Mouse (Mus musculus) megakaryocyte-erythroid progenitor cell, adult 5-6 weeks (primary cell): Measurements from ENCODE around the gene Arhgef28. TPM values are rescaled to one million over a fixed set of nuclear protein-coding genes. Genes with fewer than 3 reads are reported as not detected.

Experiments used
- ATAC-seq: replicated peaks from 2 replicates; pipeline ENCODE4 v1.8.0; 2016; ENCODE audit warnings: mild to moderate bottlenecking, inconsistent platforms; ENCODE audit not compliant: severe bottlenecking, poor library complexity, low FRiP score, low TSS enrichment
- total RNA-seq, 2 experiments: library from RNA; stranded (forward) in 1 of 2; stranded (reverse) in 1 of 2; fragments of 200-1000, 215-1000 nt in 1 of 2; fragments of >200 nt in 1 of 2; fragmentation: Nextera tagmentation in 1 of 2; gene quantifications; 2 replicates each; pipeline ENCODE4 v1.2.3; 2014 to 2017

Arhgef28 gene
- total RNA-seq, 2 experiments from 2014 or later = 0.79 to 2.0 TPM

DNA sequence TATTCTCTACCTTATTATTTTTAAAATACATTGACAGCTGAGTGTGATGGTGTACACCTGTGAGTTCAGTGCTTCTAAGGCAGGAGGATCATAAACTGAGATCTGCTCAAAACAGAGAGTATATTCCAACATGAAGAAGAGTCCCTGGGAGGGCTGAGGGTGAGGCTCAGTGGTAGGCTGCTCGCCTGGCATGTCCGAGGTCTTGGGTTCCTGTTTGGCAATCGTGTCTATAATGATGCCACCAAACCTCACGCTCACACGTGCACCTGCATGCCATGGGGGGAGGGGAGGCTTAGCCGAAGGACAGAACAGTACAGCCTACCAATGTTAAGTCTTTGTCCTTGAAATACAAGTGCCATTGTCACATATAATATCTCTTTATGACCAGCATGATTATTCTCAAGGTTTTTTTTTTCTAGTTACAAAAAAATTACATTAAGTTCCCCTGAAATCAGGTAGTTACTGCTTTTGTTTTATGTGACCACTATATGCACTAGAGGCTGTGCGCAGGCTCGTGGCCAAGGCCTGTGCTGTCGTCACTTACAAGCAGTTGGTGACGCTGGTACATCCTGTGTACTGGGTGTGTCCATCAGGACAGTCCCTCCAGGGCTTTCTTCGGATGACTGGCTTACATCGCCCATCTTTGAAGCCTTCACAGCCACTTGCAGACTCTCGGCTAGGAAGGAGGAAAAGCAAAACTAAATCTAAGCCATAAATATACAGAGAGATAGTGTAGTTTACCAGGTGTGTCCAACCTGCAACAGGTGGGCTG, 264.1 kb downstream of the Arhgef28 start:
- ATAC-seq = no peak

DNA sequence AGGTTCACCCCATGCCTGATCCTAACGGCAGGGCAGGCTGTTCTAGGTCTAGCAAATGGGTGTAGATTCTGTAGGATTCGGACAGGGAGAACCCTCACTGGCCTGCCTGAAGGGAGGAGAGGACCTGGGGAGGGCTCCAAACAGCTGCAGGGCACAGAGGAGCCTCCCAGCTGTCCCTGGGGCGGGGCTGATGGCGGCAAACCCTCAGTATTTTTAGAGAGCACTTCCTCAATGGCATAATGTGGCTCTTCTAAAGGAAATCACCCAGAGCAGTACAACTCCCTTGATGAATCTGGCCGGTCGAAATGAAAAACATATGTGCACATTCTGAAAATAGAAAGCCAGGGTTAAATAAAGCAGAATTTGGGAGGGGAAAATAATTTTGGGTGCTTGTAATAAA, 265.1 kb downstream of the Arhgef28 start:
- no peak for ATAC-seq

DNA sequence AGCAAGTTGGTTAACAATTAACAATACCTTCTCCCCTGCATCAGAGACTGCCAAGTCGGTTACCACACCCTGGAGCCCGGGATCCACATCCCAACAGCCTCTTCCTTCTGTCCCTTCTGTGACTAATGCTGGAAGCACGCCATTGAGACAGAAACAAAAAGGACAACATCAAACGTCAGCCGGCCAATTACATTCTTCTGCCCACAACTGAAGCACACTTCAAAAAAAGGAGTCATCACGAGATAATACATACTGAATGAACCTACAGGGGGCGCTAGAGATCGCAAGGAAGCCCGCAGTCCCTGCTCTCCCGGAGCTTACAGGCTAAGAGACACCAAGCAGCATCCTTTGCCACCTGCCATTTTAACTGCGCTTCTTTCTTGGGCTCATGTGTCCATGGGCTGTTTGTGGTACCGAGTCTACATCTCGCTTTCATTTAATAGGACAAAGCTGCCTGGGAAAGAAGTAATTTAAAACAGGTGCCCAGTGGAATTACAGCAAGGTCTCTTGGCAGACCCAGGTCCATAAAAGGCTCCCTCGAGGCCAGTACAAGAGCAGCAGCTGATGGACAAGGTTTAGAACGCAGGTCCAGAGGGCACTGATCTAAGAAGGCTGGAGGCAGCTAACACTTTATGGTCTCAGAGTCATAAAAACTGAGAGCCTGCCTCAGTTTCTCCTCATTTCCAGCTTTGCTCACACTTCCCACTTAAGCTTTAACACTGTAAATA, 266.6 kb downstream of the Arhgef28 start:
- ATAC-seq = no peak

DNA sequence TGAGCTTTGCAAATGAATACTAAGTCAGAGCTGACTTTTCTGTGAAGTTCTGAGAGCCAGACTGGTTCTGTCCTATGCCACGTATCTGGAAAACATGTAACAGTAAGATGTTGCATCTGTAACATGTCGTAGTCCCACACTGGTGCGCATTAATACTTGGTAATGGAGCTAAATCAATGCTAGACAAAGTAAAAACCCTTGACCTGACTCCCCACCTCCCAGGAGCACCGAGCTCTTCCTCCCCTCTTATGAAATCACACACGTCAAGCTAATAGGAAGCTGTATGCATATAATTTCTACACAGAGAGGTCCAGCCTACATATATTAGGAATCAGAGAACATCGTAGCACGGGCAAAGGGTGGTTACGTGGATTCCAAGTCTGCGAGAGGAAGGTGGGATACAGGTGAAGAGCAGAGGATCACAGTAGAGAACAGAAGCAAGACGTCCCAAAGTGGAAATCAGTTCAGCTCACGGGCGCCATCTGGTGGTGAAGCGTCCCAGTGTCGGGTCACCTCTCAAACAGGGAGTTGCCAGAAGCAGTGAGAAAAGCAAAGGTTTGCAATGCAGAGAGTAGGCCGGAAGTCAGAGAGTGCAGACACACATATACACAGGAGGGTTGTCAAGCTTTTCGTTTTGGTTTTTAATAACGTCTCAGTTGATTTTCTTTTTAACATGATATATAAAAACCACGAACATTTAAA, 267.5 kb downstream of the Arhgef28 start:
- ATAC-seq = peak; percentile 79

DNA sequence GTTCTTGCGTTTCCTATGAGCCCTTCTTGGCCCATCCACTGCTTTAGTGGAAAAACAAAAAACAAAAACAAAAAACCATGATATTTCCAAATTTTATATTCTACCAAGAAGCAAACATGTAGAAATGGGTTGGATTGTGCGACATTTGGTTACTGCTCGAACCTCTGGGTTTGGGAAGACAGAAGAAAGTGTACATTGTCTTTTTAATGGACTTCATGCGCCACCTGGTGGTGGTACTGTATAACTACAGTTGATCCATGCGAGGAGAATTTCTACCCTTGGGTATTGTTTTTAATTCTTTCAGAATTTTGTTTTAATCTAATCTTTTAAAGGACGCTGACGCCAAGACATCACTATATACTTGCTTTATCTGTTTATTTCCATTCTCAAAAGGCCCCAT, 268.3 kb downstream of the Arhgef28 start:
- ATAC-seq = no peak

DNA sequence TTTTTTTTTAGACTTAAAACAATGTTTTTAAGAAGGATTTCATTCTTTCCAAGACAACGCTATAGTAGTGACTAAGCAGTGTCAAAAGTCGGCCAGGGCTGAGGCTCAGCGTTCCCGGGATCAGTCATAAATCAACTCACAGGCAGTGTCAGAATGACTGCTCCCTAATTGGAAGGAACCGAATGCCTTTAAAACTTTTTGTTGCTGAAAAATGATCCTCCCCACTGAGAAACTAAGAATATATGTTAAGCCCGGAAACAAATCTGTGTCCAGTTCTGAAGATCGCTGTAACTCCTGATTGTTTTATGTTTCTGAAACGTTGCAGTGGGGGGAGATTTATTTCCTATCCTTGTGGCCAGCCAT, 278.1 kb downstream of the Arhgef28 start:
- no peak for ATAC-seq

DNA sequence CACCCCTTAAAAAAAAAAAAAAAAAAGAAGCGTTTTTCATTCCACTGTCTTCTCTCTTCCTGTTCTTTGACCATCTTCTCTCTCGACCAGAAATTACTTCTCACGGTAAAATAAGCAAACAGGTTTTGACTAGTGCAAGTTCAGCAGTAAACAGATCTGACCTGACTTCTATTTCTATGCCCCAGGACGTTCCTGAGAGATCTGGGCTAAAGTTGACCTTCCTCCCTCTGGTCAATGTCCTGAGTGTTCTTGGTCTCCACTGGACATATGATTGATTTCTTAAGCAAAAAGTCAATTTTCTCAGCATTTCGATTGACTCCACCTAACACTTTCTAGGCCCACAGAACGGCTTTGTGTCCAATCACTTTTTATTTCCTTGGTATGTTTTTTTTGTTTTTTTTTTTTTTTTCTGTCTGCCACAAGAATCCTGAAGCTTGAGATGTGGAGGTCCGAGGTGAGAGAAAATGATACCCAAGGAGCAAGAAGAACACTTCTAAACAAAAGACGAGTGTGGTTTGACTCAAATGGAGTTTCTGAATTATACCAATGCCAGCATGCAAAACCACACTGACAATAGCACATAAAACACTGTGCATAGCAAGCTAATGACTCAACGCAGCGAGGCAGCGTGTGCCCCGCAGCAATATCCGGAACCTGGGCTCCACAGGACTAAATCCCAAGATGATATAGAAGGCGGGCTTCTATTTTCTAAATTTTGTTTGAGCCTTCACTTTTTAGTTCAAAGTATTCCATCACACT, 278.7 kb downstream of the Arhgef28 start:
- no peak for ATAC-seq

DNA sequence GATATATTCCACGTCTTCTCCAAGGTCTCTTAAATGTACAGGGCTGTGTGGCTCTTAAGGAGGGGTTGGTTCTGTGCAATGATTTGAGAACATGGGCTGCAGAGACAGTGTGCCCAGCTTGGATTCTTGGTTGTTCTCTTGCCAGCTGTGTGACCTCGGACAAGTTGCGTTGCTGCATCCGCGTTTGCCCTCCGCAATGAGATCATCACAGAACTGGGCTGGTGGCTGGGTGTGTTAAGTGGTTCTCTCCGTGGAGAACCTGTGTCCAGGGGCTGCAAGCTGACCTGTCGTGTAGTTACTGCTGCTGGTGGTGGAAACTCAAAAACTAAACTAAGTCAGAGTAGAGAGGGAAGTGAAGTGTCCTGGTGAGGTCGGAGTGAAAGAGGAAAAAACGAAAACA, 279.9 kb downstream of the Arhgef28 start:
- no peak for ATAC-seq

DNA sequence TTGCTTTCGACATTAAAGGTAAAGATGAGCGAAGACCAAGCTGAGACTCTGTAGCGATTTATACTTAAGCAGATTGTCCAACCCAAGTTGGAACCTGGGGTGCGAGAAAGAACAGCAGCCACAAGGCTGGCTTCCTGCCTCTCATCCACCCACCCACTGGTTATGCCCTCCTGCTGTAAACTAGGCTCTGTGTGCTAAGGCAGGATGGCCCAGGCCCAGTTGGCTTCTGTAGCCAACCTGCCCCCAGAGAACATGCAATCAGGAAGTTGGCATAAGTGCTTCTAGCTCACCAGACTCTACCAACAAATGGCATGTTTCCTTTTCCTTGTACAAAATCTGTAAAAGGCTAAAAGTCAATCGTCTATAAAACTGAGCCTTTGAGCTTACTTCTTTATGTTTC, 283.2 kb downstream of the Arhgef28 start:
- no peak for ATAC-seq

DNA sequence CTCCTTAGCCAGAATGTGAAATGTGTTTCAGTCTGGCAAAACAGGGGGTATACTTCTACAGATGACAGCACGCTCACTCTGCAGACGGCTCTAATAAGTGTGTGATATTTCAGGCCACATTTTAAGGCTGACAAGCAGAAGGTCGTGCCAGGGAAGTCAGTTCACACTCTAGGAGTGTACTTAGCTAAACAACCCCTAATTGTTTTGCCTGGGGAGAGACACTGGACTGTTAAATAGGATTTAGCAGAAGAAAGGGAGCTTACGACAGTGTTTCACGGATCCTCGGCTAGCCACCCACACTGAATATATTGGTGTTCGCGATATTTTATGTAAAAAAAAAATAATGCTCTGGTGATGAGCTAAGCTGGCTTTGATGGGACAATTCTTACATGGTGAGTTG, 286.6 kb downstream of the Arhgef28 start:
- no peak for ATAC-seq

DNA sequence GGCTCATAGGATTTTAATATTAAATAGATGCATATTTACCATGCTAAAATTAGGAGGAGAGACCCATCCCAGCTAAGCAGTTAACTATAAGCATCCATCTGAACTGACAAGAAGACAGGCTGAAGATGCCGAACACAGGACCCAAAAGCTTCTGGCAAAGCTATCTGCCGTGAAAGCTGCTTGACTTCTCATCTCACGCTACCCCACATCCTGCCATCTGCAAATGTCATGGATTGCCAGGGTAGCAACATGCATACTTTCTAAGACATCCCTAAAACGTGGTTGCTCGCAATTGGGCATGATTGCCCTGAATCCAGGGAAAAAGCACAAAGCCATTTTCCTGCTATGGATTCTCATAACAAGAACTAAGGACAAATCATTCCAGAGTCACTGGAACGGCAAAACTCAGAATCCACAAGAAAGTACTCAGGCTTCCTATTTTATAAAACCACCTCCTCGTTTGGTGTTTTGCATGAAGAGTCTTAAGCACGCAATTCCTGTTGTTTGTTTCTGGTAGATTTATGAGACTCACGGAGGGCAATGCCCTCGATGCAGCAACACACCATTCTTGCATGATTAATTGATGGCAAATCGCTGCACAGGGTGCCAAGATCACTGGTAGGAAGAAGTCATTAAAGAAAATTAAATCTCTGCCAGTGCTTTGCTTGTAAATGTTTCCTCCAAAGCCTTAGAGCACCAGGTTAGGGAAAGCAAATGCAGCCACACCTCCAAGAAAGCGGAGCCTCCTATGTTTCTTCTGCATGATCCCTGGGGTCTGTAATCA, 287.9 kb downstream of the Arhgef28 start:
- ATAC-seq = no peak

DNA sequence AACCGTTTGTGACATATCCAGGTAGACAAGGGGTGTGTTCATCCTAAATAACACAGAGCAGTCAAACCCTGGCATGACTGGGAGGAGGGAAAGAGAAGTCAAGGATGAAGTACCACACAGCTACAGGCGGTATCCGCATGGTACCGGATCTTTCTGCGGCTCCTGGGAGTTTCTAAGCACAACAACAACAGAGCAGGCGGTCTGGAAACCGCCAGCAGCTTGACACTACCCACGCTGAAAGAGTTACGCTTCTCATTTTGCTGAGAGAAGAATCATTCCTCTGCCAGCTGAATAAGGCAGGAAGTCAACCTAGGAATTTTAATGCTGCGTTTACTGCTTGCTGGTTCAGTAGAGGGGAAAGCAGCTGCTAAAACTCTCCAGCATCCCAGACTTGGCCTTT, 295.2 kb downstream of the Arhgef28 start:
- no peak for ATAC-seq

DNA sequence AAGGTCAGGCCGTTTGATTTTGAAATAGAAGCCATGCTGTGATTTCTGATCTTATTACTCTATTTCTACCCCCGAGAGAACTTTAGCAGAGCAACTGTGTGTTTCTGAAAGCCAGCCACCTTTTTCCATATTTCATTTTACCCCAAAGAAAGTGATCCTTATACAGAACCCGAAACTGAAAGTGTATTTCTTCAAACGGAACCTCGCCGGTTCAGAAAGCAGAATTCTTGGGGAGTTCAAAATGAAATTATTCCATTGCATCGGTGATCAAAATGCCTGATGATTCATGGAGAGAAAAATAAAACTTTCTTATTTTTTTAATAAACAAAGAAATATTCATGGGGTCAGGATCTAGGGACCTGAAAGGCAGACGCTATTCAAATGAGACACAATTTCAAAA, 303.4 kb downstream of the Arhgef28 start:
- no peak for ATAC-seq

DNA sequence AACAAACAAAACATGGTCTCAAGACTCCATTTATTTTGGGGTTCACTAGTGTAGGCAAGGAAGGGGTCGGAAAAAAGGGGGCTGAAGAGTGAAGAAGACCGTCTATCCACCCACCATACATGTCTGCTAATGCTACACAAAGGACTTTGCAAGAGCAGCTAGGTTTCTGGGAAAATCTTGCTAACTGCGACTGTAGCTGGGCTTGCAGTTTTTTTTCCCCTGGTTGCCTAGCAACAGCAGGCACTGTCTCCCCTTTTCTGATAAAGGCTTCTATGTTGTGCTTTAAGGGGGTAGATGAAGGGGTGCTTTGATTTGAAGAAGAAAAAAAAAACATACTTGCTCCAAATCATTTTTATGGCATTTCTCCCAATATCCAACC, 305.9 kb downstream of the Arhgef28 start:
- no peak for ATAC-seq

DNA sequence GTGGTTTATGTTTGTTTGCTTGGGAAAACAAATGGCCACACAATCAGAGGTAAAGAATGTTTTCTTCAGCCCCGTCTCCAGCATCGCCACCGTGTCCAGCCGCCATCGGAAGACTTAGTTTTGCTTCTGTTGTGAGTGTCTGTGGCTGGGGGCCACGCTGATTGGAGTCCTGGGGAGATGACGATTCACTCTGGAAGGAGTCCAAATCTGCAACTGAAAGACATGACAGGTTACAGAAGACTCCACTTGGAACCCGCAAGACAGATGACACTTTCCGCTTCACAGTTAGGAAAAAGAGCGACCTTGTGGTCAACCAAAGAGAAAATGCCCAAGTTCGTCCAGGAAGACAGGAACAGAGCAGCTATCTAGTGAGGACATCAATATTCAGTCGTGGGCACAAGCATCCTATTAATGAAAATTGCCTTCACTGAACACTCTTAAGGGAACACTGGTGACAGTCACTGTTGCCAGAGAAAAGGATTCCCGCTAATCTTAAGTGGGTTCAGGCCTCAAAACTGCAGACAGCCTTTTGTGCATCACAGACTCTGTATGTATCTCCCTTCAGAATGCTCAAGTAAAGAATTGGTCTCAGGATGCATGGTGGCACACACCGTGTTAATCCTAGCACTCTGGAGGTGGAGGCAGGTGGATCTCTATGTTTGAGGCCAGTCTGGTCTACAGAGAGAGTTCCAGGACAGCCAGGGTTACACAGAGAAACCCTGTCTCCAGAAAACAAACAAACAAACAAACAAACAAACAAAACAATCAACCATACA, 306.4 kb downstream of the Arhgef28 start:
- no peak for ATAC-seq

DNA sequence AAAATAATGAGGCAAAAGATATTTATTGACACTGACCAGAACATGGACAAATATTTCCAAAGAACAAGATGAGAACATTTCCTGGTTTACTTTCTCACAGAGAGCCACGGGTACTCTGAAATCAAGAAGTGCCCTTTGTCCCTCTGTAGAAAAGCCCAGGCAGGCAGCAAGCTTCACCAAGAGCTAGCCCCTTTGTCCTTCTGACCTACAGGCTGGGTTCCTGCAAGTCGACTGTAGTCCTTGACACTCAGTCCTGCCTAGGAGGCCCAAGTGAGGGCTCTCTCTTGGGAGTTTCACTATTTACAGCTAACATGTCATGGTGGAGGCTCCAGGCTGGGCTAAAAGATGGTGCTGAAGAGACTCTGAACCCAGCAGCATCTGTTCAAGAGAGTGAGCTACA, 307.6 kb downstream of the Arhgef28 start:
- ATAC-seq = no peak

DNA sequence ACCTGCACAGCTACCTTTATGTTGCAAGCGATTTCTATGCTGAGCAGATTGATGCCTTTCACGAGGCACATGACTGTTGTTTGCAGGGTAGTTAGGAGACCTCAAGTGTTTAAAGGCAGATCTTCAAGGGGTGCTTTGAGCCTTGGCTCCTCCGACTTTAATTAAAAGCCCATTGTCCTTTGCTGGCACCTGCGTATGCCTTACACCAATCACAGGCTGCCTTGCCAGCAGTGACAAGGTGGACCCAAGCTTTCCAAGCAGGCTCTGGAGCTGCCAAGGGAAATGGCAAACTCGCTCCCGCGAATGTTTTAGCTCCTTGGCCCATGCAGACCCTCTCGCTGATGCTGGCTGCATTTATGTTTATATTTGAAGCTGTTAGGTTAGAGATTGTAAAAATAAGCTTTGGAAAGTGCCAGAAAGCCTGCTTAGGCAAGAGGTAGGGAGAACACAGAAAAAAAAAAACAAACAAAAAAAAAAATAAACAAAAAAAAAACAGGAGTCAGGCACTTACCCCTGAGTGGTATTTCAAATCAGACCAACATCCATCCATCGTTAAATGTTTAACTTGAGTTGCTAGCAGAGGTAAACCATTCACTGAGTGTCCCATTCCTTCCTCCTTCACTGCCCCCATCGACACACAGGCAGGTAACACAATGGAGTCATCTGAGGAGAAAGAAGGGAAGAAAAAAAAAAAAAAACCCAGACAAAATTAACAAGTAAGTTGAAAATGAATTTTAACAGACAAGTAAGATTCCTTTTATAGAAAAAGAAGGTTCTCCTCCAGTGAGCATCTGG, 313.0 kb downstream of the Arhgef28 start:
- ATAC-seq = no peak
